Mouse (Mus musculus): ENCODE results near the gene Dnah11. TPM values are rescaled to one million over a fixed set of nuclear protein-coding genes. Genes with fewer than 3 reads are reported as not detected.

The Dnah11 gene
- total RNA-seq, 2 experiments from 2014 or later: under 0.01 TPM; not detected in 1

Other genes with a start within 250 kb of the Dnah11 start
- 11.1 and 13.5 TPM in 2 replicates for gene Sp4, start 102.4 kb upstream of the Dnah11 start, total RNA-seq (2015)
- gene Sp4, start 102.4 kb upstream of the Dnah11 start, total RNA-seq (2017): 10.1 and 13.3 TPM in 2 replicates

Data from megakaryocyte progenitor cell, adult 5-6 weeks (primary cell).